Mouse (Mus musculus) heart, embryonic 11.5 days (tissue): Measurements from ENCODE around the gene Spint2. TPM values are rescaled to one million over a fixed set of nuclear protein-coding genes. Genes with fewer than 3 reads are reported as not detected.
"Not testable (repeated sequence)": the region's sequence is repeated elsewhere in the genome, so short reads cannot be mapped to it uniquely, and the experiment has no call there.

Source experiments
- ATAC-seq: fragments of 200-750 bp; cut with Nextera tagmentation; replicated peaks from 2 replicates; pipeline ENCODE4 v1.8.0; 2017; ENCODE audit warnings: moderate library complexity; ENCODE audit not compliant: insufficient number of reproducible peaks, low FRiP score, low TSS enrichment
- H3K27ac ChIP-seq: fragments of 300-500 bp; sonication (generic); 2 replicates; pipeline ENCODE4 v1.5.1; 2014; ENCODE audit warnings: mild to moderate bottlenecking, low read depth, low read length
- H3K27me3 ChIP-seq: fragments of 300-500 bp; sonication (generic); 2 replicates; pipeline ENCODE4 v1.6.1; 2014; ENCODE audit warnings: mild to moderate bottlenecking, low read length, mixed read lengths; ENCODE audit not compliant: control insufficient read depth, insufficient read depth
- H3K36me3 ChIP-seq: fragments of 300-500 bp; sonication (generic); 2 replicates; pipeline ENCODE4 v1.6.1; 2014; ENCODE audit warnings: mild to moderate bottlenecking, low read length, moderate library complexity, mixed read lengths; ENCODE audit not compliant: control insufficient read depth, insufficient read depth
- H3K4me1 ChIP-seq: fragments of 300-500 bp; sonication (generic); 2 replicates; pipeline ENCODE4 v1.6.1; 2014; ENCODE audit warnings: low read length; ENCODE audit not compliant: control insufficient read depth, insufficient read depth
- H3K4me2 ChIP-seq: fragments of 300-500 bp; sonication (generic); 2 replicates; pipeline ENCODE4 v1.6.1; 2014; ENCODE audit warnings: mild to moderate bottlenecking, moderate library complexity
- H3K4me3 ChIP-seq: fragments of 300-500 bp; sonication (generic); 2 replicates; pipeline ENCODE4 v1.5.1; 2014; ENCODE audit warnings: low read depth, low read length
- H3K9ac ChIP-seq: fragments of 300-500 bp; sonication (generic); 2 replicates; pipeline ENCODE4 v1.6.1; 2014; ENCODE audit warnings: mild to moderate bottlenecking, low read depth, low read length, moderate library complexity
- H3K9me3 ChIP-seq: fragments of 300-500 bp; sonication (generic); replicated peaks from 2 replicates; pipeline ENCODE4 v1.6.1; 2016; ENCODE audit warnings: low read length; ENCODE audit not compliant: control insufficient read depth
- WGBS: fragments of 180-500 bp; shearing (Covaris S2); extraction: QIAGEN DNeasy Blood & Tissue Kit; methylation state at CpG from one replicate; pipeline ENCODE4 v1.1.7; 2014; ENCODE audit not compliant: insufficient replicate concordance; 5-methylcytosine and 5-hydroxymethylcytosine counted together
- polyA plus RNA-seq: library from polyadenylated mRNA; unstranded; fragments of >200 nt; fragmentation: Nextera tagmentation; extraction: Ambion mirVana; gene quantifications from 2 replicates; pipeline ENCODE4 v1.2.1, GENCODE M21; 2014

The Spint2 gene
- polyA plus RNA-seq, 1 experiment from 2014 or later, result 42.8 TPM

DNA sequence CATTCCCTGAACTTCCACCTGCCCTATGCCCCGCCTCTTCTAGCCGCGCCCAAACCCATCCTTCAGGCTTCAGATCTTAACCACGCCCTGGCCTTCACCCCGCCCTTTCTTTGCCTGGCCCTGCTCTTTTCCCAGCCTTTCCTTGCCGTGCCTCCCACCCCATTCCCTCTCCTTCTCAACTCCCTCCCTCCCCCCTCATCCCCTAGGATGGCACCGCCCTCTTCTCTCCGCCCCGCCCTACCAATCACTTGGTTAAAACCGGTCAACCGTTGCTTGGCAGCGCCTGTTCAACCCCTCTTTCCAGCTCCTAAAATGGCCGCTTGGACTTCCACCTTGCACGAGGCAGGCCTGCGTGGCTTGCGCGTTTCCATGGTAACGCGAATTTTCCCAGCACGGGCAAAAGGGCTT lies 68.0 kb downstream of the Spint2 start, which contains the start of gene Catsperg1:
Gene Catsperg1 (minus strand): TSS at position 361 of the 408 bp plus-strand sequence.
- 0 out of 2 replicates have a peak, but pooled peaks have one; percentile 37 for ATAC-seq
- Histone ChIP-seq H3K4me1 (no peaks in the 10 kb centered on the region), H3K9me3 (peaks cover 3% of the 10 kb centered on the region), H3K27me3 (peaks cover 8% of the 10 kb centered on the region), H3K4me2 (peak within 1 kb of the TSS; percentile 34), H3K27ac (no peak within 1 kb of the TSS), H3K36me3 (no peaks in the 10 kb centered on the region), H3K4me3 (no peak within 1 kb of the TSS), H3K9ac (no peak within 1 kb of the TSS)
- WGBS, result 5% methylated on average over 20 of the region's 20 CpGs

DNA sequence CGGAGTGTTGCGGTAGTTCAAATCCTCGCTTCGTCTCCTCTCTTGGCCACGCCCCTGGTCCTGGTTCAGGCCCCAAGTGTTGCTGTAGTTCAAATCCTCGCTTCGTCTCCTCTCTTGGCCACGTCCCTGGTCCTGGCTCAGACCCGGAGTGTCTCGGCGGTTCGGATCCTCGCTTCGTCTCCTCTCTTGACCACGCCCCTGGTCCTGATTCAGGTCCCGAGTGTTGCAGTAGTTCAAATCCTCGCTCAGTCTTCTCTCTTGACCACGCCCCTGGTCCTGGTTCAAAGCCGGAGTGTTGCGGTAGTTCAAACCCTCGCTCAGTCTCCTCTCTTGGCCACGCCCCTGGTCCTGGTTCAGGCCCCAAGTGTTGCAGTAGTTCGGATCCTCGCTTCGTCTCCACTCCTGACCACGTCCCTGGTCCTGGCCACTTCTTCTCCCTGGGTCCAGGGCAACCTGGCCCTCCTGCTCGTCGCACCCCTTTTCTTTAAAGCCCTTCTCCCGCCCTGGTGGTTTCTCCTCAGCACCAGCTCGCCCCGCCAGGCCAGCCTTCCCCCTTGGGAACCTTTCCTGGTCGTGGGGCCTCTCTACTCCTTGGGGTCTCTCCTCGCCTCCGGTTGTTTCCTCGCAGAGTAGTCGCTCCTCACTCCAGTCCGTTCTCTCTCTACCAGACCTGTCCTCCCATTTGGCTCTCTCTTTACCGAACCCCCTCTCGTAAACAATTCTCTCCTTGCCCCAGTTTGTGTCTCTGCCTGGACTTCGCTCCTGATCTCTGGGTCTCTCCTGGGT lies 68.7 kb downstream of the Spint2 start:
- ATAC-seq, H3K27me3 ChIP-seq, H3K9ac ChIP-seq, H3K27ac ChIP-seq, H3K4me3 ChIP-seq, H3K9me3 ChIP-seq, H3K4me1 ChIP-seq, H3K36me3 ChIP-seq: not testable (repeated sequence)
- 11% methylated on average over 40 of the region's 40 CpGs for WGBS
- H3K4me2 ChIP-seq, result peak overlapping the region; percentile 34

DNA sequence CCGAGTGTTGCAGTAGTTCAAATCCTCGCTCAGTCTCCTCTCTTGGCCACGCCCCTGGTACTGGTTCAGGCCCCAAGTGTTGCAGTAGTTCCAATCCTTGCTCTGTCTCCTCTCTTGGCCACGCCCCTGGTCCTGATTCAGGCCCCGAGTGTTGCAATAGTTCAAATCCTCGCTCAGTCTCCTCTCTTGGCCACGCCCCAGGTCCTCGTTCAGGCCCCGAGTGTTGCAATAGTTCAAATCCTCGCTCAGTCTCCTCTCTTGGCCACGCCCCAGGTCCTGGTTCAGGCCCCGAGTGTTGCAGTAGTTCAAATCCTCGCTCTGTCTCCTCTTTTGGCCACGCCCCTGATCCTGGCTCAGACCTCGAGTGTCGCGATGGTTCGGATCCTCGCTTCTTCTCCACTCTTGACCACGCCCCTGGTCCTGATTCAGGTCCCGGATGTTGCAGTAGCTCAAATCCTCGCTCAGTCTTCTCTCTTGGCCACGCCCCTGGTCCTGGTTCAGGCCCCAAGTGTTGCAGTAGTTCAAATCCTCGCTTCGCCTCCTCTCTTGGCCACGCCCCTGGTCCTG lies 69.4 kb downstream of the Spint2 start:
- 12% methylated on average over 26 of the region's 26 CpGs for WGBS
- Histone ChIP-seq H3K4me2 (peak overlapping the region; percentile 65), H3K4me3 (peak overlapping the region; percentile 44; the same call in 1 of the 2 replicates)

DNA sequence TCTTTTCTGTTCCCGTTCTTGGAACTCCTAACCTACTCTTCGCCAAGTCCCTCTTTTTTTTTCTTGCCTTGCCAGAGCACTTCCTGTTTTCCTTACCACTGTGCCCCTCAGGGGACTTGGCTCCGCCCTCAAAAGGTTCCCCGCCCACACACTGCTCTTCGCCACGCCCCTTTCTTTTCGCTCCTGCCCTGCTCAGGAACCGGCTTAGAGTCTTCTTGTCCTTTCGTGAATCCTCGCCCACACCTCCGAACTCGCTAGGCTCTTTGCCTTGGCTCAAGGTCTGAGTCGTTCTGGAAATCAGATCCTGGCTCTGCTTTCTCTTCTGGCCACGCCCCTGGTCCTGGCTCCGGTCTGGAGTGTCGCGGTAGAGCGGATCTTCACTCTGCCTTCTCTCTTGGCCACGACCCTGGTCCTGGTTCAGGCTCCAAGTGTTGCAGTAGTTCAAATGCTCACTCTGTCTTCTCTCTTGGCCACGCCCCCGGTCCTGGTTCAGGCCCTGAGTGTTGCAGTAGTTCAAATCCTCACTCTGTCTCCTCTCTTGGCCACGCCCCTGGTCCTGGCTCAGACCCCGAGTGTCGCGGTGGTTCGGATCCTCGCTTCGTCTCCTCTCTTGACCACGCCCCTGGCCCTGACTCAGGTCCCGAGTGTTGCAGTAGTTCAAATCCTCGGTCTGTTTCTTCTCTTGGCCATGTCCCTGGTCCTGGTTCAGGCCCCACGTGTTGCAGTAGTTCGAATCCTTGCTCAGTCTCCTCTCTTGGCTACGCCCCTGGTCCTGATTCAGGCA lies 70.1 kb downstream of the Spint2 start:
- peak; percentile 73 for ATAC-seq
- Histone ChIP-seq H3K9ac (peak overlapping the region; percentile 18; the same call in 1 of the 2 replicates), H3K9me3 (peaks cover under 1% of the 10 kb centered on the region; the same call in 1 of the 2 replicates), H3K27me3 (peaks cover 8% of the 10 kb centered on the region), H3K4me1 (no peaks in the 10 kb centered on the region), H3K4me2 (peak overlapping the region; percentile 65), H3K36me3 (no peaks in the 10 kb centered on the region), H3K27ac (peak overlapping the region; percentile 32), H3K4me3 (peak overlapping the region; percentile 44)
- 3% methylated on average over 34 of the region's 34 CpGs for WGBS

More for the DNA sequence above, 69.4 kb downstream of the Spint2 start:
- H3K36me3 ChIP-seq, result no peaks in the 10 kb centered on the region
- ATAC-seq, result no peak
- no peak overlapping the region for H3K9ac ChIP-seq
- no peak overlapping the region for H3K27ac ChIP-seq
- peaks cover 3% of the 10 kb centered on the region; the same call in 1 of the 2 replicates for H3K9me3 ChIP-seq
- peaks cover 8% of the 10 kb centered on the region for H3K27me3 ChIP-seq
- no peaks in the 10 kb centered on the region for H3K4me1 ChIP-seq

DNA sequence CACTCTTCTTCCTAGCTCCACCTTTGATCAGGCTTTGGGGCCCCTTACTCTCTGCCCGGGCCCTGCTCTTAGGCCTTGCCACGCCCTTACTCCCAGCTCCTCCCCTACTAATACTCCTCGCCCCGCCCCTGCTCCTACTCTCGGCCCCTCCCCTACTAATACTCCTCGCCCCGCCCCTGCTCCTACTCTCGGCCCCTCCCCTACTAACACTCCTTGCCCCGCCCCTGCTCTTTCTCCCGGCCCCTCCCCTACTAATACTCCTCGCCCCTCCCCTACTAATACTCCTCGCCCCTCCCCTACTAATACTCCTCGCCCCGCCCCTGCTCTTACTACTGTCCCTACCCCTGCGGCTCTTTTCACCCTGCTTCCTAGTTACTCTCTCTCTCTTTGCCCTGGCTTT lies 70.7 kb downstream of the Spint2 start:
- Histone ChIP-seq H3K27ac (peak overlapping the region; percentile 32), H3K4me3 (peak overlapping the region; percentile 44), H3K4me2 (peak overlapping the region; percentile 65)
- H3K4me1 ChIP-seq, H3K9me3 ChIP-seq, H3K36me3 ChIP-seq, H3K27me3 ChIP-seq, H3K9ac ChIP-seq: not testable (repeated sequence)
- 14% methylated on average over 15 of the region's 15 CpGs for WGBS
- ATAC-seq, result peak; percentile 33; the same call in 1 of the 2 replicates

Other genes starting within 250 kb of the Spint2 start
- 0.08 and 0.31 TPM in 2 replicates for gene Ryr1, start 156.7 kb downstream of the Spint2 start, polyA plus RNA-seq
- 0.83 and 1.00 TPM in 2 replicates for gene Rasgrp4, start 147.1 kb downstream of the Spint2 start, polyA plus RNA-seq
- 8.3 and 10.7 TPM in 2 replicates for gene Fam98c, start 125.7 kb downstream of the Spint2 start, polyA plus RNA-seq
- 0.42 and 1.1 TPM in 2 replicates for gene Ggn, start 111.7 kb downstream of the Spint2 start, polyA plus RNA-seq
- gene Spred3, start 111.5 kb downstream of the Spint2 start, polyA plus RNA-seq, result 2.5 and 3.5 TPM in 2 replicates
- 235 and 252 TPM in 2 replicates for gene Psmd8, start 101.2 kb downstream of the Spint2 start, polyA plus RNA-seq
- gene Catsperg1, start 67.9 kb downstream of the Spint2 start, polyA plus RNA-seq, result 0.37 and 0.44 TPM in 2 replicates
- gene Kcnk6, start 49.4 kb downstream of the Spint2 start, polyA plus RNA-seq, result 0.89 and 1.6 TPM in 2 replicates
- 107 and 110 TPM in 2 replicates for gene Yif1b, start 43.6 kb downstream of the Spint2 start, polyA plus RNA-seq
- 7.0 and 8.8 TPM in 2 replicates for gene 2200002D01Rik, start 33.4 kb downstream of the Spint2 start, polyA plus RNA-seq
- 9.4 and 10.3 TPM in 2 replicates for gene Ppp1r14a, start 7.4 kb upstream of the Spint2 start, polyA plus RNA-seq
- 2.9 and 3.3 TPM in 2 replicates for gene Dpf1, start 22.0 kb upstream of the Spint2 start, polyA plus RNA-seq
- 4.8 and 5.2 TPM in 2 replicates for gene Sipa1l3, start 236.7 kb upstream of the Spint2 start, polyA plus RNA-seq